ENCODE assay signal across 23 mouse cellular contexts in the genomic region with DNA sequence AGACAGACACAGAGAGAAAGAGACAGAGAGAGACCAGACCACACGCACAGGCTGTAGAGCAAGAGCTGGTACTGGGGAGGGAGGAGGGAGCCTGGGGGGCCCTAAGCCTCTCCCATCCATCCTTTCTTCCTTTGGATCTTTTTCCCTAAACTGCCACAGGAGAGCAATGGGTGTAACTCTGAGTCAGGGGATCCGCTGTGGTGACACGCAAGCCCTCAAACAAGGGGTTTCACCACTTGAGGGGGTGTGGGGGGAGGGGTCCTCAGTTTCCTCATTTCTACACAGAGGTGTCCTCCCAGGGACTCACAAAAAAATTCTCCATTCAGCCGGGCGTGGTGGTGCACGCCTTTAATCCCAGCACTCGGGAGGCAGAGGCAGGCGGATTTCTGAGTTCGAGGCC. TPM values are rescaled to one million over a fixed set of nuclear protein-coding genes. Genes with fewer than 3 reads are reported as not detected.
A peak's percentile ranks its signal among the peaks of the same experiment; 100 is the strongest.
DNase-seq lines count a peak whose midpoint lies in the region; ATAC-seq and TF ChIP-seq lines count a peak whose summit lies in the region.
"Had no signal": no experiment of that assay in that cellular context is flagged by ENCODE, and none has a peak within 500 bp of the region (broad histone marks: within the 10 kb centered on the region; RNA-seq: fewer than 3 reads in every experiment).

No protein-coding gene starts in this region.

- no peak for TF ChIP-seq EP300 in MEL (IDR thresholded peaks at IDR 0.05; ENCODE audit: low read depth in 1 of 2, low read length in 2 of 2)

- H3K4me2 ChIP-seq in heart, embryonic 14.5 days (ENCODE audit: low read length), result peak overlapping the region; percentile 66; the same call in 1 of the 2 replicates
- H3K4me2 ChIP-seq in liver, embryonic 16.5 days (ENCODE audit: low read depth, low read length), result peak overlapping the region; percentile 74
- H3K4me2 ChIP-seq in neural tube, embryonic 15.5 days, result no peak overlapping the region
- H3K4me2 ChIP-seq: embryonic facial prominence, embryonic 12.5 days; forebrain, embryonic 15.5 days; kidney, embryonic 15.5 days; midbrain, embryonic 15.5 days had no signal

- 87% methylated on average over 9 of the region's 9 CpGs for WGBS in cerebellum, adult 2 months
- WGBS in heart, embryonic 14.5 days, result 90% methylated on average over 8 of the region's 9 CpGs
- WGBS in liver, embryonic 16.5 days (ENCODE audit: insufficient replicate concordance), result 63% methylated on average over 9 of the region's 9 CpGs
- 97% methylated on average over 9 of the region's 9 CpGs for WGBS in neural tube, embryonic 15.5 days

- intact Hi-C loops in heart, postnatal 14 days (cut with DNase I), result no loop called here

- no peaks in the 10 kb centered on the region for H3K9me3 ChIP-seq in heart, embryonic 14.5 days (ENCODE audit: control insufficient read depth, low read length)
- no peaks in the 10 kb centered on the region for H3K9me3 ChIP-seq in MEL (replicated peaks; ENCODE audit: insufficient read depth, low read length)
- H3K9me3 ChIP-seq in liver, embryonic 16.5 days (replicated peaks; ENCODE audit: control insufficient read depth, low read length), result no peaks in the 10 kb centered on the region
- H3K9me3 ChIP-seq in neural tube, embryonic 15.5 days (replicated peaks), result no peaks in the 10 kb centered on the region
- H3K9me3 ChIP-seq: embryonic facial prominence, embryonic 12.5 days; forebrain, embryonic 15.5 days; hindbrain, embryonic 10.5 days; kidney, embryonic 15.5 days; midbrain, embryonic 15.5 days had no signal

- 0 out of 2 replicates have a peak, but pooled peaks cover 3% of the 10 kb centered on the region for H3K36me3 ChIP-seq in heart, embryonic 14.5 days (ENCODE audit: control insufficient read depth, insufficient read depth, low read length)
- H3K36me3 ChIP-seq in MEL (ENCODE audit: control insufficient read depth in 1 of 2, insufficient read depth in 2 of 2, low read length in 2 of 2), result peaks cover 0 to 40% of the 10 kb centered on the region in 2 experiments; a peak in 2 of 4 replicates
- peaks cover 10% of the 10 kb centered on the region for H3K36me3 ChIP-seq in liver, embryonic 16.5 days (ENCODE audit: control insufficient read depth, insufficient read depth)
- no peaks in the 10 kb centered on the region; the same call in 1 of the 2 replicates for H3K36me3 ChIP-seq in neural tube, embryonic 15.5 days
- H3K36me3 ChIP-seq: forebrain, embryonic 15.5 days; hindbrain, embryonic 10.5 days; kidney, embryonic 15.5 days; midbrain, embryonic 15.5 days had no signal

- no peak overlapping the region for H3K4me3 ChIP-seq in cerebellum, adult 2 months (replicated peaks; ENCODE audit: insufficient read depth, low read depth, low read length)
- H3K4me3 ChIP-seq in heart, embryonic 14.5 days (ENCODE audit: control insufficient read depth in 1 of 2, insufficient read depth in 1 of 2, low read depth in 1 of 2, low read length in 2 of 2), result no peak overlapping the region
- no peak overlapping the region for H3K4me3 ChIP-seq in MEL (ENCODE audit: control insufficient read depth in 1 of 2, insufficient read depth in 1 of 2, low read depth in 2 of 2, low read length in 2 of 2)
- H3K4me3 ChIP-seq in liver, embryonic 16.5 days (ENCODE audit: low read depth, low read length), result no peak overlapping the region
- no peak overlapping the region for H3K4me3 ChIP-seq in neural tube, embryonic 15.5 days (replicated peaks)
- H3K4me3 ChIP-seq: embryonic facial prominence, embryonic 12.5 days; forebrain, embryonic 15.5 days; hindbrain, embryonic 10.5 days; kidney, embryonic 15.5 days; left cerebral cortex, adult 2 months; midbrain, embryonic 15.5 days; myocyte had no signal

- no peak for TF ChIP-seq POLR2A in cerebellum, adult 2 months (IDR thresholded peaks at IDR 0.05; ENCODE audit: borderline replicate concordance, insufficient read depth, low read length)
- no peak for TF ChIP-seq POLR2A in MEL (IDR thresholded peaks at IDR 0.05; ENCODE audit: control insufficient read depth in 1 of 2, insufficient read depth in 1 of 2, low read depth in 1 of 2, low read length in 2 of 2, poor library complexity in 1 of 2)

- TF ChIP-seq CTCF in cerebellum, adult 2 months (IDR thresholded peaks at IDR 0.05; ENCODE audit: borderline replicate concordance, insufficient read depth, low read depth, low read length), result no peak
- no peak for TF ChIP-seq CTCF in MEL (IDR thresholded peaks at IDR 0.05 in 2 of 3, conservative IDR thresholded peaks at IDR 0.05 in 1 of 3; ENCODE audit: control insufficient read depth in 1 of 3, insufficient read depth in 1 of 3, low read depth in 2 of 3, low read length in 3 of 3, poor library complexity in 1 of 3, severe bottlenecking in 1 of 3)

- no peak for ATAC-seq in heart, embryonic 14.5 days (ENCODE audit: insufficient number of reproducible peaks, insufficient read depth, low FRiP score, low read depth)
- ATAC-seq in liver, embryonic 16.5 days (ENCODE audit: low read depth), result no peak
- no peak for ATAC-seq in neural tube, embryonic 15.5 days (ENCODE audit: low FRiP score)
- ATAC-seq: forebrain, embryonic 15.5 days; hindbrain, postnatal 0 days; intestine, postnatal 0 days; midbrain, embryonic 15.5 days had no signal

- H3K27ac ChIP-seq in cerebellum, adult 2 months (ENCODE audit: insufficient read depth, low read length), result no peak overlapping the region
- H3K27ac ChIP-seq in heart, embryonic 14.5 days (replicated peaks in 1 of 2; ENCODE audit: control insufficient read depth in 1 of 2, insufficient read depth in 1 of 2, low read depth in 2 of 2, low read length in 2 of 2), result peak overlapping the region in 1 of 2 experiments; percentile 98; a peak in 3 of 4 replicates
- H3K27ac ChIP-seq in MEL (ENCODE audit: control insufficient read depth, low read depth, low read length), result peak overlapping the region; percentile 92; the same call in 1 of the 2 replicates
- peak overlapping the region; percentile 93 for H3K27ac ChIP-seq in liver, embryonic 16.5 days (ENCODE audit: low read length)
- H3K27ac ChIP-seq in neural tube, embryonic 15.5 days (replicated peaks), result no peak overlapping the region
- H3K27ac ChIP-seq: embryonic facial prominence, embryonic 12.5 days; forebrain, embryonic 15.5 days; hindbrain, embryonic 10.5 days; hindbrain, postnatal 0 days; kidney, embryonic 15.5 days; left cerebral cortex, adult 2 months; midbrain, embryonic 15.5 days had no signal

- H3K27me3 ChIP-seq in cerebellum, adult 2 months (ENCODE audit: control insufficient read depth, insufficient read depth, low read length), result no peaks in the 10 kb centered on the region
- H3K27me3 ChIP-seq in heart, embryonic 14.5 days (ENCODE audit: control insufficient read depth, insufficient read depth, low read length), result no peaks in the 10 kb centered on the region
- H3K27me3 ChIP-seq in MEL (ENCODE audit: control insufficient read depth in 1 of 2, insufficient read depth in 2 of 2, low read length in 2 of 2), result no peaks in the 10 kb centered on the region
- H3K27me3 ChIP-seq in liver, embryonic 16.5 days (ENCODE audit: control insufficient read depth, insufficient read depth, low read depth, low read length), result no peaks in the 10 kb centered on the region
- no peaks in the 10 kb centered on the region for H3K27me3 ChIP-seq in neural tube, embryonic 15.5 days (replicated peaks)
- H3K27me3 ChIP-seq: CH12.LX; embryonic facial prominence, embryonic 12.5 days; forebrain, embryonic 15.5 days; kidney, embryonic 15.5 days; midbrain, embryonic 15.5 days had no signal

- peak; percentile 10 to 14 for DNase-seq in cerebellum, adult 2 months
- DNase-seq in cerebellum, postnatal 25 days, result no peak
- DNase-seq in heart, postnatal 14 days, result no peak
- peak; percentile 19 for DNase-seq in MEL (ENCODE audit: low read depth, low spot score)
- DNase-seq: gastrocnemius, postnatal 36 days; kidney, postnatal 4 days; layer of hippocampus, adult 9-11 months; lung, adult 2 months; spleen, adult 18-20 months; thymus, postnatal 36 days had no signal

- H3K79me2 ChIP-seq in MEL (ENCODE audit: control insufficient read depth, insufficient read depth, low read length, poor library complexity), result peaks cover 37% of the 10 kb centered on the region

- H3K4me1 ChIP-seq in cerebellum, adult 2 months (ENCODE audit: control insufficient read depth, insufficient read depth, low read length), result peaks cover 60% of the 10 kb centered on the region
- H3K4me1 ChIP-seq in heart, embryonic 14.5 days (ENCODE audit: control insufficient read depth in 2 of 2, insufficient read depth in 2 of 2, low read length in 2 of 2), result peaks cover 74 to 94% of the 10 kb centered on the region in 2 experiments
- H3K4me1 ChIP-seq in MEL (ENCODE audit: control insufficient read depth in 1 of 2, insufficient read depth in 2 of 2, low read length in 2 of 2), result peaks cover 17 to 44% of the 10 kb centered on the region in 2 experiments
- H3K4me1 ChIP-seq in liver, embryonic 16.5 days (ENCODE audit: control insufficient read depth, low read depth, low read length), result peaks cover 88% of the 10 kb centered on the region
- peaks cover 33% of the 10 kb centered on the region for H3K4me1 ChIP-seq in neural tube, embryonic 15.5 days
- H3K4me1 ChIP-seq: forebrain, embryonic 15.5 days had no signal

- H3K9ac ChIP-seq in heart, embryonic 14.5 days (ENCODE audit: low read length), result no peak overlapping the region
- no peak overlapping the region for H3K9ac ChIP-seq in MEL (ENCODE audit: control insufficient read depth, low read depth, low read length, poor library complexity, severe bottlenecking)
- no peak overlapping the region for H3K9ac ChIP-seq in liver, embryonic 16.5 days (ENCODE audit: low read depth, low read length)
- H3K9ac ChIP-seq in neural tube, embryonic 15.5 days (replicated peaks), result no peak overlapping the region
- H3K9ac ChIP-seq: embryonic facial prominence, embryonic 12.5 days; forebrain, embryonic 15.5 days; kidney, embryonic 15.5 days; midbrain, embryonic 15.5 days had no signal

- TF ChIP-seq RAD21 in MEL (IDR thresholded peaks at IDR 0.05; ENCODE audit: low read depth, low read length), result no peak

TF ChIP-seq in MEL, 35 proteins besides CTCF, POLR2A, EP300 and RAD21 (continues in another document):
- TF ChIP-seq MYC (IDR thresholded peaks at IDR 0.05; ENCODE audit: low read depth, low read length), result no peak
- TF ChIP-seq GABPA (IDR thresholded peaks at IDR 0.05; ENCODE audit: low read depth, low read length), result no peak
- no peak for TF ChIP-seq SMC3 (IDR thresholded peaks at IDR 0.05; ENCODE audit: low read depth, low read length)
- TF ChIP-seq ZMIZ1 (IDR thresholded peaks at IDR 0.05; ENCODE audit: low read depth, low read length), result no peak
- no peak for TF ChIP-seq POLR2AphosphoS5 (IDR thresholded peaks at IDR 0.05; ENCODE audit: borderline replicate concordance, low read depth, low read length)

RNA-seq across cellular contexts. Expression of a gene that starts 48.4 kb away (rescaled TPM):
- 206 and 213 TPM in 2 replicates for polyA plus RNA-seq in cerebellum, adult 2 months (2012; rRNA removed)
- polyA plus RNA-seq in heart, embryonic 14.5 days (2014; fragmentation: Nextera tagmentation; extraction: Ambion mirVana), result 112 and 132 TPM in 2 replicates
- total RNA-seq in heart, postnatal 14 days (2021), result 100 to 1,000 TPM; 120 to 132 TPM
- total RNA-seq in MEL (2012; rRNA removed), result 441 and 515 TPM in 2 replicates
- polyA plus RNA-seq in MEL (2012; ENCODE audit: insufficient read depth in 1 of 2, insufficient read length in 2 of 2, low read depth in 1 of 2, low replicate concordance in 2 of 2, missing spikeins in 1 of 2), result 100 to 1,000 TPM; 192 to 740 TPM
- polyA plus RNA-seq in liver, embryonic 16.5 days (2015; fragmentation: Nextera tagmentation; extraction: Ambion mirVana), result 94.2 and 98.9 TPM in 2 replicates
- polyA plus RNA-seq in neural tube, embryonic 15.5 days (2015; fragmentation: Nextera tagmentation; extraction: Ambion mirVana), result 134 and 146 TPM in 2 replicates

Comparison
In these comparisons a context has a peak if more than half of its experiments do, and no peak if none do; other contexts are left out.
1. DNase-seq: peak in cerebellum, adult 2 months (2 of 2) and MEL (single experiment); none in cerebellum, postnatal 25 days (0 of 2) and heart, postnatal 14 days (0 of 2).
2. H3K27ac ChIP-seq: peak in MEL (single experiment) and liver, embryonic 16.5 days (single experiment); none in cerebellum, adult 2 months (single experiment) and neural tube, embryonic 15.5 days (single experiment).